ENCODE assay signal across 8 mouse cellular contexts in genomic region chr4:32656918-32657662, GRCm38 (mm10). TPM values are rescaled to one million over a fixed set of nuclear protein-coding genes. Genes with fewer than 3 reads are reported as not detected.
DNase-seq lines count a peak whose midpoint lies in the region; ATAC-seq lines count a peak whose summit lies in the region.

Mdn1 (plus strand) TSS chr4:32657119.

- intact Hi-C loops in gastrocnemius, postnatal 14 days (cut with DNase I; ENCODE audit: low total_unique reads) = no loop called here
- intact Hi-C loops in left cerebral cortex, postnatal 10 days (cut with DNase I) = no loop called here

- DNase-seq in adrenal gland, adult (ENCODE audit: inconsistent age in 2 of 2, low spot score in 1 of 2) = peak; percentile 93 to 99
- peak; percentile 97 for DNase-seq in embryo, embryonic 10.5 days (ENCODE audit: low spot score)
- peak; percentile 94 for DNase-seq in gastrocnemius, postnatal 14 days
- DNase-seq in left cerebral cortex, postnatal 10 days (ENCODE audit: extremely low spot score in 1 of 2, low spot score in 2 of 2) = peak; percentile 96 to 97
- peak; percentile 95 for DNase-seq in right cerebral cortex, postnatal 25 days
- DNase-seq in urinary bladder, postnatal 4 days (ENCODE audit: low spot score in 2 of 2) = peak; percentile 90 to 94

- ATAC-seq in inflammation-experienced regulatory T-cells, adult 6 months = peak; percentile 92
- peak; percentile 96 for ATAC-seq in megakaryocyte-erythroid progenitor cell, adult 5-6 weeks (replicated peaks; ENCODE audit: low FRiP score, low TSS enrichment, poor library complexity, severe bottlenecking)

RNA-seq across cellular contexts. Expression of gene Mdn1, which starts in this region (rescaled TPM):
- total RNA-seq in gastrocnemius, postnatal 14 days (2021) = 1 to 10 TPM; 6.8 to 7.7 TPM
- polyA plus RNA-seq in inflammation-experienced regulatory T-cells, adult 6 months (2017; shearing (Covaris generic)) = 10 to 100 TPM; 17.7 to 51.6 (median 45.3) TPM
- 10 to 100 TPM; 28.6 to 35.6 TPM for total RNA-seq in left cerebral cortex, postnatal 10 days (2021)
- total RNA-seq in megakaryocyte-erythroid progenitor cell, adult 5-6 weeks (2014; fragmentation: Nextera tagmentation) = 70.6 and 136 TPM in 2 replicates
- 71.6 and 89.5 TPM in 2 replicates for total RNA-seq in megakaryocyte-erythroid progenitor cell, adult 5-6 weeks (2017)

Comparison
In these comparisons a context has a peak if more than half of its experiments do, and no peak if none do; other contexts are left out.
1. Peak in every context shown above with its lines: DNase-seq and ATAC-seq.